Mouse (Mus musculus) embryonic fibroblast, embryonic 13.5 days (primary cell): ENCODE data around the gene Qrfpr.

ENCODE experiments used
- CTCF ChIP-seq: IDR thresholded peaks from 2 replicates; pipeline ENCODE4 v1.5.1; 2011; ENCODE audit warnings: mild to moderate bottlenecking, control low read depth, low read length, moderate library complexity, borderline replicate concordance; ENCODE audit not compliant: insufficient read depth
- POLR2A ChIP-seq: IDR thresholded peaks from 2 replicates; pipeline ENCODE4 v1.6.1; 2011; ENCODE audit warnings: low read depth, mild to moderate bottlenecking, control low read depth, low read length, moderate library complexity

DNA sequence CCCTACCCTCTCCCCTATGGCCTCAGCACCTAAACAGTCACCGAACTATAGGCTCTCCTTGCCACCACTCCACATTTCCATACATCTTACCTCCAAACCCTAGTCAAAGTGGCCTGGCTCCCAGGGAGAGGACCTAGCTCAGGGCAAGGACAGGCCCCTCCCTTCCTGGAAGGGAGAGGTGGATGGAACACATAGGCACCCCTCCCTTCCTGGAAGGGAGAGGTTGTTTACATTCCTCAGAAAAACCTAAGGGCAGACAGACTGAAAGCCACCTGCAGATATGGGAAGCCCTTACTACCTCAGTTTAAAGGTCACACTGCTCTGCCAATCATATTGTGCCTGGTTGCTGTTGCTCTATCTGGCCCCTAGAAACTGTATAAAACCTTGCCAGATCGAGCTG lies 26.3 kb upstream of the Qrfpr start:
- TF ChIP-seq CTCF (no peak), POLR2A (no peak)
